Mouse (Mus musculus) fibroblast of lung, adult 2 months (primary cell): ENCODE data around the gene Zfp747.
"Not testable (repeated sequence)": the region's sequence is repeated elsewhere in the genome, so short reads cannot be mapped to it uniquely, and the experiment has no call there.

Experiments
- DNase-seq: peaks from one replicate; pipeline ENCODE4 v3.0.0-alpha.2; 2011; ENCODE audit warnings: low read depth

Gene Zfp747

DNA sequence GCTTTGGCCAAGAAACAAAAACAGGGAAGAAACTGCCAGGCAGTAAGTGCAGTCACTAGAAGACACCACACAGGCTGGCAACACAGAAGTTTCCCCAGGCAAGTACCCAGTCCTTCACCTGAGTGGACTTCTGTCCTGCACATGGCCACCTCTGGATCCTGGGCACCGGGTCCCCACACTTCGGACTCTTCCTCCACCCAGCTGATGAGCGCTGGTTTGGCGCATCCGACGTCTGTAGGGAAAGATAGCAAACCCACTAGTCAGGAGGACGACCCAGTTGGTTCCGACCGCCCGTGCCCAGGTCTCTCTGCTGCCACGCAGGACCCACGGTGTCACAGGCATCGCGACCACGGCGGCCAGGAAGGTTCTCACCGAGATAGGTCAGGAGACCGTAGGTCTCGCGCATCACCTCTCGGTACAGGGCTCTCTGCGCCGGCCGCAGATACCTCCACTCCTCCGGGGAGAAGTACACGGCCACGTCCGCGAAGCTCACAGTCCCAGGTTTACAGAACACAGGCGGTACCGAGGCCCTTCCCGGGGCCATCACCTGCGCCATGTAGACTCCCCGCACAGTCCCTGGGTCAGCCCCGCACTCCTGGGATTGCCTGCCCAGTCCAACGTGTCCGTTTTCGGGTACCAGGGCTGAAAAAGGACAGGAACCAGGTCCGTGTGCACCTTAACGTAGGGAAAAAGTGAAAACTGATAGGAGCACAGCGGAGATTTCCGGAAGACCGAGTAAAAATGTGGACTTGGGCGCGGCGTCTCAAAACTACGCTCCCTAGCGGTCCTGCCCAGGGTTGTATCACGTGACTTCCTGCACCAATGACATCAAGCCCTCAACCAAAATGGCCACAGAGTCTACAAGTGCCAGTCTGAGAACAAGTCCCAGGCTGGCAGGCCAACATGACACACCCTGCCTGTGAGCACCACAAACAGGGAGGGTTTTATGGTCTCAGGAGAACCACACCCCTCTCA is at the start of gene Zfp747:
Zfp747 (minus strand) TSS at position 780 of the 975 bp plus-strand sequence.
- peak; percentile 93 for DNase-seq

DNA sequence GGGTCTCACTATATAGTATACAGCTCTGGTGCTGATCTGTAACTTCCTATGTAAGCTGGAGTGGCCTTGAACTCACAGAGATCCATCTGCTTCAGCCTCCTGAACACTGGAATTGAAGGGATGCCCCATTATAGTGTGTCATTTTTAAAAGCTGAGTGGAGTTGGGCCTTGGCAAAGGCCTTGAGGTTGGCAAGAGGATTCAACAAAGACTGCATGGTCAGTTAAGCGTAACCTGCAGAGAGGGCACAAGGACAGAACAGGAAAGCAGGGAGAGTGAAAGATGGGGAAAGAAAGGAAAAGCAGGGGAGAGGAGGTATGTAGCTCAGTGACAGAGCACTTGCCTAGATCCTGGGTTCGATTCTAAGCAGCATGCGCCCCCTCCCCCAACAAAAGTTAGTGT is 49.4 kb upstream of the Zfp747 start:
- DNase-seq: no peak

DNA sequence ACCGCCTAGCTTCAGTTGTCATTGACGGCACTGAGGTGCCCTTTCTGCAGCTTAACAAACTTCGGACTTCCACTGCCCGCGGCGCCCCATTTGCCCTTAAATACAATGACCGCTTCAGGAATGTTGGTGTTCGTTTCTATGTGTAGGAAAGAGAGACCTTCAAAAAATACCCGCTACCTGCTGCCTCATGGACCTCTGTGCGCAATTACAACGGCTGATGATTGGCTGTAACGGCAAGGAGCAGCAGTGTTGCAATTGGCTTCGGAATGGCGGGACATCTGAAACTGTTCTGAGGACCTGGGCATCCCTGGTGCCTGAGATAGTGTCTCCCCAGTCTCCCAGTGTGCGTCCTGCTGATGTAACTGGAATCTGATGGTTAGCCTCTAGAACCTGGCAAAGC is 46.4 kb upstream of the Zfp747 start:
- DNase-seq: peak; percentile 9

DNA sequence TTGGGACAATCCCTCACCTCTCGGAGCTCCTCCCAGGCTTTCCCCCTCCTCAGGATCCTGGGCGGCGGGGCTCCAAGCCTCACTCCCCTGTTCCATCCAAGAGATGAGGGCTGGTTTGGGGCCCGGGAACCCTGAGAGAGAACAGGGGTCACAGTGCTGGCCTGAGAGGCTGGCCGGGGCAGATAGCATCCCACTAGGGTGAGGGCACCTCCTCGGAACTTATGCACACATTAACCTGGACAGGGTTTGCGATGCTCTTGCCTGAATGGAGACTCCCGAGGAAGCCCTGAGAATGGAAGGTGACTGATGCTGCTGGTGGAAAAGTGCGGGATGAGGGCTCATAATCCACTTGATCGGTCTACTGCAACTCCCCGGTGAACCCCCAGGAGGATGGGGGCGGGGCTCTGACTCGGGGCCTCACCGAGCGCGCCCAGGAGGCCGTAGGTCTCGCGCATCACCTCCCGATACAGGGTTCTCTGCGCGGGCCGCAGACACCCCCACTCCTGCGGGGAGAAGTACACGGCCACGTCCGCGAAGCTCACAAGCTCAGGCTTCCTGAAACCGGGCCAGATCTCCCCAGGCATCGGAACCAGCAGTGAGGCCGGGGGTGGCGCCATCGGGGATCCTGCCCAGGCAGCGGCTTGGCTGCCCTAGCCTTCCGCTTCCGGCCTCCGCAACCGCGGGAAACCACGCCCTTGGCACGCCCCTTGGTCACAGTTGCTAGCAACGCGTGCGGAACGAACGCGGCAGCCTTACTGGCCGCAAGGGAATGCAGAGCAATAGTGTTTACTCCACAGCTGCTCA is 45.7 kb upstream of the Zfp747 start, which contains the start of gene Zfp688:
Zfp688 (minus strand) TSS at position 681 of the 804 bp plus-strand sequence.
- DNase-seq: peak; percentile 80

DNA sequence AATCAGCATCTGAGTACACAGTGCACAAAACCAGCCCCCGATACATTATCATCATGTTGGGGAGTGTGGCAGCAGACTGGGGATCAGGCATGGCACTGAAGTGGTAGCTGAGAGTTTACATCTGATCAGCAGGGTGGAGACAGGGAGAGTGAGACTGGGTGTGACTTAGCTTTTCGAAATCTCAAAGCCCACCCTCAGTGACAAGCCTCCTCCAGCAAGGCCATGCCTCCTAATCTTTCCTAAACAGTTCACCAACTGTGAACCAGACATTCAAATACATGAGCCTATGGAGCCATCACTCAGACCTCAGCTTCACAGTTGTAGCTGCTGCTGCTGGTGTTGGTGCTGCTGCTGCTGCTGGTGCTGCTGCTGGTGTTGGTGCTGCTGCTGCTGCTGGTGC is 35.6 kb upstream of the Zfp747 start:
- DNase-seq: no peak

DNA sequence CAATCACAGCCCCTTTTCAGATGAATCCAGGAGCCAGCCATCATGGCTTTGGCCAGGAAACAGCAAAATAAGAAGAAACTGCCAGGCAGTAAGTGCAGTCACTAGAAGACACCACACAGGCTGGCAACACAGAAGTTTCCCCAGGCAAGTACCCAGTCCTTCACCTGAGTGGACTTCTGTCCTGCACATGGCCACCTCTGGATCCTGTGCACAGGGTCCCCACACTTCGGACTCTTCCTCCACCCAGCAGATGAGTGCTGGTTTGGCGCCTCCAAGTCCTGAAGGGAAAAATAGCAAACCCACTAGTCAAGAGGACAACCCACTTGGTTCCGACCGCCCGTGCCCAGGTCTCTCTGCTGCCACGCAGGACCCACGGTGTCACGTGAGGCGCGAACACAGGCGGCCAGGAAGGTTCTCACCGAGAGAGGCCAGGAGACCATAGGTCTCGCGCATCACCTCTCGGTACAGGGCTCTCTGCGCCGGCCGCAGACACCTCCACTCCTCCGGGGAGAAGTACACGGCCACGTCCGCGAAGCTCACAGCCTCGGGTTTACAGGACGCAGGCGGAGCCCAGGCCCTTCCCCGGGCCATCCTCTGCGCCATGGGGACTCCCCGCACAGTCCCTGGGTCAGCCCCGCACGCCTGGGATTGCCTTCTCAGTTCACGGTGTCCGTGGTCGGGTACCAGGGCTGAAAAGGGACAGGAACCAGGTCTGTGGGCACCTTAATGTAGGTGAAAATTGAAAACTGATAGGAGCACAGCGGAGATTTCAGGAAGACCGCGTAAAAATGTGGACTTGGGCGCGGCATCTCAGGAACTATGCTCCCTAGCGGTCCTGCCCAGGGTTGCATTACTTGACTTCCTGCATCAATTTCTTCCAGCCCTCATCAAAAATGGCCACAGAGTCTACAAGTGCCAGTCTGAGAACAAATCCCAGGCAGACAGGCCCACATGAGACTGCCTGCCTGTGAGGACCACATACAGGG is 30.4 kb upstream of the Zfp747 start, which contains the start of gene Zfp764:
Zfp764 (minus strand) TSS at position 821 of the 986 bp plus-strand sequence.
- peak; percentile 80 for DNase-seq

DNA sequence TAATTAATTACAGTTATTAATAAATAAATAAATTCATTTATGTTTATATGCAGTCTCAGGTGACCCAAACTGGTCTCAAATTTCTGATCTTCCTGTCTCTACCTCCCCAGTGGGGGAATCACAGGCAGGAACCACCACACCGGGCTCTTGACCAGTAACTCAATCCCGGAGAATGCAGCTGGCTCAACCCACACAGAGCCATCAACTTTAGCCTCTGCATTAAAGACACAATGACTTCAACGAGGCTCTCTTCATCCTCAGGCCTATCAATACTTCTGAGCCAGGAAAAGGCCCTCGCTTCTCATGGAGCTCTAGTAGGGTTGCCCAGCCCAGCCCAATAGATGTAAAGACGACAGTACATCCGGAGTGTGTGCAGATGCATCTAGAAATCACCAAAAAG is 28.3 kb upstream of the Zfp747 start:
- DNase-seq: not testable (repeated sequence)

DNA sequence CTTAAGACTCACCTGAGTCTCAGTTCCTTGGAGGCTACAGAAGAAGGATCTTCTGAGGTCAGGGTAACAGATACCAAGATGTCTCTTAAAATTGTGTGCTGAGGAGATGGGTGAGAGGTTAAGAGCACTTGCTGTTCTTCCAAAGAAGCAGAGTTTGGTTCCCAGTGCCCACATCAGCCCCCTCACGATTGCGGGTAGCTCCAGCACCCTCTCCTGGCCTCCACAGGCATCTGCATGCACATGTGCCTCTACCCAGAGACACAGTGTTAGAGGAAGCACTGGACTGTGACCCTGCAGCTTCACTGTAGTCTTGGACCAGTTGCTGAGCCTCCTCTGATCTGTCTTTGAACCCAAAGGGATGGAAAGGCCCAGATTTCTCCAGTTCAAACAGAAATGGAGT is 27.1 kb upstream of the Zfp747 start:
- DNase-seq: no peak

DNA sequence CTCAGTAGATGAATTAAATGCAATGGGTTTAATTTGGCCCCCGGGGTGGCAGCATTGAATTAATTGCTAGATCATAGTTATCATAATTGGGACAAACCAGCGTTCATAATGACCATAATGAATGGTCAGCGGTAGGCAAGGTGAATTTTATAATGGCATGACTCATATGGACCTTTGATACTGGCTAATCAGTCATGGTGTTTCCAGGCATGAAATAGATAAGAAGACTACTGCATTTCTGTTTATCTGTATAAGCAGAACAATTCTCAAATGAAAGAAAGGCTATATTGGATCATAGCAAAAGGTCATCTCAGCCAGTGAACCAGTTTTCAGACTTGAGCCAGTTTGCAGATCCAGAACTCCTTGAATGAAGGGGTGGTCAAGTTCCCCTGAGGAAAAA is 24.5 kb upstream of the Zfp747 start:
- no peak for DNase-seq

DNA sequence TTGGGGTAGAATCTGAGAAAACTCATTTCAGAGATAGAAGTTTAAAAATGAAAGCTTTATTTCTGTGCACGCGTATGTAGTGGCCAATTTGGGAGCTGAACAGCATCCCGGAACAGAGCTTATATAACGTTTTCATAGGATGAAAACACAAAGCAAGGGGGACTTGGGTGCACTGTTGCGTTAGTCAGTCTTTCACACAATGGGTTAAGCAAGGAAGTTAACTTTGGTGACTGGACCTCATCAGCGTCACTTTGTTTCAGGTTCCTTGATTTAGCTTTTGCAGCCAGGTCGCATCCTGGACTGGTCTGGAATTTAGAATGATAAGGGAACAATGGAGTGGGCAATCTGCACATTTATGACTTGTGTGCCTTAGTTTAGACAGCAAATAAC is 18.1 kb upstream of the Zfp747 start:
- DNase-seq: no peak

DNA sequence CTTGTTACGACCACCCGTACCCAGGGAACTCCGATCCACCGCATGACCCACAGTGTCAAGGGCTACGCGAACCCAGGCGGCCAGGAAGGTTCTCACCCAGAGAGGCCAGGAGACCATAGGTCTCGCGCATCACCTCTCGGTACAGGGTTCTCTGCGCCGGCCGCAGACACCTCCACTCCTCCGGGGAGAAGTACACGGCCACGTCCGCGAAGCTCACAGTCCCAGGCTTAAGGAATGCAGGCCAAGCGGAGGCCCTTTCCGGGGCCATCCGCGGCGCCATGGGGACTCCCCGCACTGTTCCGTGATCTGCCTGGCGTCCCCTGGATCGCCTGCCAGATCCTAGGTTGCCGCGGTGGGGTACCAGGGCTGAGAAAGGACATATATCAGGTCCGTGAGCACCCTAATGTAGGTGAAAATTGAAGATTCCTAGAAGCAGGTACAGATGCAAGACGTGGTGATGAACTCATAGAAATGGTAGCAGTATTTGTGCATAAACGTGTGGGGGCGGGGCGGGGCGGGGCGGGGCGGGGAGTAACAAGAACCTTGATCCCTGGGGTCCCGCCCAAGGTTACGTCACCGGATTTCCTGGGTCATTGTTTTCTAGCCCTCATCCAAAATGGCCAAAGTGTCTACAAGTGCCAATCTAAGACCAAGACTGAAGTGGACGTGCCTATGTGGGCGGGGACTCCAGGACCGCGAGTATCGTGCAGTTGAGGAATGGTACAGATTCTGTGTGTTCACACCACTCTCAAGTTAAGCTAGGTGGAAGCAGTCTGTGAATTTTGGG is 17.5 kb upstream of the Zfp747 start, which contains the start of gene E430018J23Rik:
E430018J23Rik (minus strand) TSS at position 473 of the 787 bp plus-strand sequence.
- peak; percentile 97 for DNase-seq

DNA sequence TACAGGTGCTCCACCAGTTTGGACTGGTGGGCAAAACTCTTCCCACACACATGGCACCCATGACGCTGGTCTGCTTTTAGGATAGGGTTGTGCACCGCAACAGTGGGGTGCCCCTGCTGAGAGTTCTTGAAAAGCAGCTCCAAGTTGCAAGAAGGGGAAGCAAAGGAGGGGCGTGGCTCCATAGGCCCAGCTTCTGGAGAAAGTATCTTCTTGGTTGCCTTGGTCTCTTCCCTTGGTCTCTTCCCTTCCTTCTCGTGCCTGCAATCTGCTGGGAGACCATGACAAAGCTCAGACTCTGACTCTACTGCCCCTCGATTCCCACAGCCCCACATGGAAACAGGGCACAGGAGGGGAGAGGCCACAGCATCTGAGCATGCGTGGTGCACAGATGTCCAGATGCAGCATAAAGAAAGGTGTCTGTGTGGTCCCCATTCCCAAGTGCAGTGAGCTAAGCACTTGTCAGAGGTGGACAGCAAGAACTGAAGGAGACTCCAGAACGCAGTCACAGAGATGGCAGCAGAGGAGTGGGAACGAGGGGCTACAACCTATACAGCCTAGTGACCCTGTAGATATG is 16.5 kb upstream of the Zfp747 start:
- no peak for DNase-seq

DNA sequence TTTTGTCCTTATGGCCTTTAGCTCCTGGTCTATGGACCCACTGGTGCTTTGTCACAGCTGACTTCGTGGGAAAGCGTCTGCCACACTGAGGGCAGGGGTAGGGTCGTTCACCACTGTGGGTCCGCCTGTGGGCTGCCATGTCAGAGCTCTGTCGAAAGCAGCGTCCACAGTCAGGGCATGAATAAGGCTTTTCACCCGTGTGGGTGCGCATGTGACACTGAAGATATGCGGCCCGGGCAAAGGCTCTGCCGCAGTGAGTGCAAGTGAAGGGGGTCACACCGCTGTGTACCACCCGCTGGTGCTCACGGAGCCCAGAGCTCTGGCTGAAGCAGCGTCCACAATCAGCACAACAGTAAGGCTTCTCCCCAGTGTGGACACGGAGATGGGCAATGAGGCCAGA is 15.7 kb upstream of the Zfp747 start:
- DNase-seq: no peak

DNA sequence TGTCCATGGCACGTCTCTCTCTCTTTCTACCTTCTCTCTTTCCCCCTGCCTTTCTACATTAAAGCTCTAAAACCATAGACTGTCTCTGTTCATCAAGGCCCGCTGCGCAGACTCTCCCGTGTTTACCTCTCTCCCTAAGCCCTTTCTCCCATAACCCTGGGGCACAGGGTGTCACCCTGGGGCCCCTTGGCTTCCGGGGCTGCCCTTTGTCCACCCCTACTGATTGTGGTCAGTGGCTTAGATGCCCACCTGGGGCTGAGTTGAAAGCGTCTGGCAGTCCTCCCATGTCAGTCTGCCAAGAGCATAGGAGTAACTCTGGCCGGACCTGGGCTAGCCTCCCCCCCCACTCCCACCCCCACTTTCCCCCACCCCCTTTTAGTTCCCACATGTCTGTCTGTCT is 14.5 kb upstream of the Zfp747 start:
- DNase-seq: no peak

DNA sequence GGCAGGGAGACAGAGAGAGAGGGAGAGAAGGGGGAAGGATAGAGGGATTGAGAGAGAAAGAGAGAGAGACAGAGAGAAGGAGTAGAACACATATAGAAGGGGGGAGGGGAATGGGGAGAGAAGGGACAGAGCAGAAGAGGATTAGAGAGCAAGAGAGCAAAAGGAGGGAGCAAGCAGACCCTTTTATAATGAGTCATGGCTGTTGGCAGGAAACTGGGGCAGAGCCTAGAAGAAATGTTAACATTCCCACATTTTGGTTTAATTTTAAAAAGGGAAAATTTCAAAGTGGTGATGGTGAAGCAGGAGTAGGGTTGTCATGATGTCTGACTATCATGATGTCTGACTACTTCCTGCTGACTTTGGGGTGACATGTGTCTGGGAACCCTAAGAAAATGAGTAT is 12.4 kb upstream of the Zfp747 start:
- not testable (repeated sequence) for DNase-seq

DNA sequence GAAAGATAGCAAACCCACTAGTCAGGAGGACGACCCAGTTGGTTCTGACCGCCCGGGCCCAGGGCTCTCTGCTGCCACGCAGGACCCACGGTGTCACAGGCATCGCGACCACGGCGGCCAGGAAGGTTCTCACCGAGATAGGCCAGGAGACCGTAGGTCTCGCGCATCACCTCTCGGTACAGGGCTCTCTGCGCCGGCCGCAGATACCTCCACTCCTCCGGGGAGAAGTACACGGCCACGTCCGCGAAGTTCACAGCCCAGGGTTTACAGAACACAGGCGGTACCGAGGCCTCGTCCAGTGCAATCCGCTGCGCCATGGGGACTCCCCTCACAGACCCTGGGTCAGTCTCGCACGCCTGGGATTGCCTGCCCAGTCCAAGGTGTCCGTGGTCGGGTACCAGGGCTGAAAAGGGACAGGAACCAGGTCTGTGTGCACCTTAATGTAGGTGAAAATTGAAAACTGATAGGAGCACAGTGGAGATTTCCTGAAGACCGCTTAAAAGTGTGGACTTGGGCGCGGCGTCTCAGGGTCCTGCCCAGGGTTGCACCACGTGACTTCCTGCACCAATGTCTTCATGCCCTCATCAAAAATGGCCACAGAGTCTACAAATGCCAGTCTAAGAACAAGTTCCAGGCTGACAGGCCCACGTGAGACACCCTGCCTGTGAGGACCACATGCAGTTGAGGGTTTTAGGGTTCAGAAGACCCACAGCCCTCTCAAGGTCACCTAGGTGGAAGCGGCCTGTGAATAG is 11.0 kb upstream of the Zfp747 start, which contains the start of gene 9130019O22Rik:
9130019O22Rik (minus strand) TSS at position 526 of the 752 bp plus-strand sequence.
- DNase-seq: peak; percentile 71

DNA sequence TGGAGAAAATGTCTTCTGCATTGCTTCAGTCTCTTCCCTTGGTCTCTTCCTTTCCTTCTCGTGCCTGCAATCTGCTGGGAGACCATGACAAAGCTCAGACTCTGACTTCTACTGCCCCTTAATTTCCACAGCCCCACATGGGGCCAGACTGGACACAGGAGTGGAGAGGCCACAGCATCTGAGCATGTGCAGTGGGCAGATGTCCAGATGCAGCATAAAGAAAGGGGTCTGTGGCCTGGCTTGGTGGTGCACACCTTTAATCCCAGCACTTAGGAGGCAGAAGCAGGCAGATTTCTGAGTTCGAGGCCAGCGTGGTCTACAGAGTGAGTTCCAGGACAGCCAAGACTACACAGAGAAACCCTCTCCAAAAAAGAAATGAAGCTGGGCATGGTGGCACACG is 9.7 kb upstream of the Zfp747 start:
- DNase-seq: not testable (repeated sequence)

DNA sequence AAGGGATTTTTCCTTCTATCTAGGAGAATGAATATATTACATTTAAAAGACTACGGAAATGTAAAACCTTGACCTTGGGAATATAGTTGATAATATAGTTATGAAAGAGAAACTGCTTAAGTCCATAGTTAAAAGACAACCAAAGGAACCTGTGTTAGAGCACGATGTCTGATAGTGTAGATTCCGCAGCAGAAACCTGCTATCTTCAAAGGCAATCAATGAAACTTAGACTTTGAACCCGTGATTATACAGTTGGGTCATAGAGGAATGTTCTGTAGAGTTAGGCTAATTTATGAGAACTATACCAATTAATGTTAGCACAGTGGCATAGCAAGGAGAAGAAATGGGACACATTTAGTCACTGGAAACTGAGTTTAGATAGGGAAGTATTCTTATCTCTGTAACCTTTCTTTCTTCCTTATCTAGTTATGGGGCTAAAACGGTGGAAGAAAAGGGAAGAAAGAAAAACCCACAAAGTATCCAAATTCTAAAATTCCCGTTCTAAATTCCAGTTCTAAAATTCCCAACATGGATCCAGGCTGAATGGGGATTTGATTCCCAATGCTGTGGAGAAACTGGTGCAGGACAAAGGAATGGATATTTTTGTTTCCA is 2.6 kb upstream of the Zfp747 start:
- no peak for DNase-seq

DNA sequence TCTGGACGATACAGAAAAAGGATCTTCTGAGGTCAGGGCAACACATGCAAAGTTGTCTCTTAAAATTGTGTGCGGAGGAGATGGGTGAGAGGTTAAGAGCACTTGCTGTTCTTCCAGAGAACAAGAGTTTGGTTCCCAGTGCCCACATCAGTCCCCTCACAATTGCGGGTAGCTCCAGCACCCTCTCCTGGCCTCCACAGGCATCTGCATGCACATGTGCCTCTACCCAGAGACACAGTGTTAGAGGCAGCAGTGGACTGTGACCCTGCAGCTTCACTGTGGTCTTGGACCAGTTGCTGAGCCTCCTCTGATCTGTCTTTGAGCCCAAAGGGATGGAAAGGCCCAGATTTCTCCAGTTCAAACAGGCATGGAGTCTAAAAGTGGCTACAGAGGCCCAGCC is 4.0 kb downstream of the Zfp747 start:
- not testable (repeated sequence) for DNase-seq
